In genomic region chr3:150406086-150406485, GRCm38 (mm10) we compare ENCODE assay signal across 25 mouse cellular contexts.
"Had no signal": no experiment of that assay in that cellular context is flagged by ENCODE, and none has a peak within 500 bp of the region (broad histone marks: within the 10 kb centered on the region; RNA-seq: fewer than 3 reads in every experiment).

No protein-coding gene starts in this region.

- H3K4me3 ChIP-seq: heart, adult 2 months; heart, embryonic 13.5 days; heart, embryonic 15.5 days; hindbrain, embryonic 13.5 days; hindbrain, embryonic 15.5 days; kidney, embryonic 15.5 days; limb, embryonic 13.5 days; limb, embryonic 15.5 days; liver, embryonic 12.5 days had no signal

- H3K27ac ChIP-seq: heart, adult 2 months; heart, embryonic 13.5 days; heart, embryonic 15.5 days; hindbrain, embryonic 13.5 days; hindbrain, embryonic 15.5 days; hindbrain, postnatal 0 days; kidney, embryonic 15.5 days; kidney, postnatal 0 days; limb, embryonic 13.5 days; limb, embryonic 15.5 days; liver, embryonic 12.5 days; liver, embryonic 14.5 days had no signal

- H3K27me3 ChIP-seq: heart, embryonic 13.5 days; heart, embryonic 15.5 days; hindbrain, embryonic 13.5 days; hindbrain, embryonic 15.5 days; kidney, embryonic 15.5 days; limb, embryonic 13.5 days; limb, embryonic 15.5 days; liver, embryonic 12.5 days had no signal

- DNase-seq: gastrocnemius, postnatal 14 days; gastrocnemius, postnatal 36 days; heart, adult 11 months; heart, adult 2 months; heart, postnatal 14 days; heart, postnatal 36 days; kidney, adult 11 months; kidney, adult 2 months; kidney, adult 9 months; kidney, postnatal 14 days; kidney, postnatal 36 days; layer of hippocampus, adult 9-11 months; layer of hippocampus, postnatal 36 days; lung, adult 18-20 months had no signal

- H3K4me1 ChIP-seq: heart, embryonic 13.5 days; heart, embryonic 15.5 days; hindbrain, embryonic 13.5 days; hindbrain, embryonic 15.5 days; kidney, embryonic 15.5 days; limb, embryonic 13.5 days; limb, embryonic 15.5 days; liver, embryonic 12.5 days had no signal
